Mouse (Mus musculus) ES-Bruce4 (cell line): Measurements from ENCODE around the gene Eif4g3. TPM values are rescaled to one million over a fixed set of nuclear protein-coding genes. Genes with fewer than 3 reads are reported as not detected.

Experiments used
- H3K27ac ChIP-seq: 2 replicates; pipeline ENCODE4 v1.5.1; 2012; ENCODE audit warnings: low read length, inconsistent platforms; ENCODE audit not compliant: insufficient read depth
- H3K27me3 ChIP-seq: 2 replicates; pipeline ENCODE4 v1.6.1; 2012; ENCODE audit warnings: mild to moderate bottlenecking, low read length, inconsistent platforms; ENCODE audit not compliant: control insufficient read depth, poor library complexity, insufficient read depth, severe bottlenecking
- H3K36me3 ChIP-seq: 2 replicates; pipeline ENCODE4 v1.6.1; 2012; ENCODE audit warnings: inconsistent platforms, mild to moderate bottlenecking, low read length, moderate library complexity; ENCODE audit not compliant: control insufficient read depth, poor library complexity, insufficient read depth, severe bottlenecking
- H3K4me1 ChIP-seq: one replicate; pipeline ENCODE4 v1.8.1; 2011; ENCODE audit warnings: low read length; ENCODE audit not compliant: control insufficient read depth, insufficient read depth
- H3K4me3 ChIP-seq: 2 replicates; pipeline ENCODE4 v1.5.1; 2011; ENCODE audit warnings: low read depth, mild to moderate bottlenecking, low read length
- H3K9ac ChIP-seq: 2 replicates; pipeline ENCODE4 v1.6.1; 2012; ENCODE audit warnings: low read depth, mild to moderate bottlenecking, inconsistent platforms; ENCODE audit not compliant: poor library complexity, severe bottlenecking
- H3K9me3 ChIP-seq: replicated peaks from 2 replicates; pipeline ENCODE4 v1.6.1; 2012; ENCODE audit warnings: mild to moderate bottlenecking, low read length, inconsistent platforms; ENCODE audit not compliant: control insufficient read depth, poor library complexity, insufficient read depth, severe bottlenecking
- CTCF ChIP-seq: IDR thresholded peaks from one replicate; pipeline ENCODE4 v1.8.1; 2011; ENCODE audit warnings: low read depth, low read length
- EP300 ChIP-seq: IDR thresholded peaks from 2 replicates; pipeline ENCODE4 v1.6.1; 2011; ENCODE audit warnings: low read depth, low read length; ENCODE audit not compliant: insufficient read depth
- POLR2A ChIP-seq: IDR thresholded peaks from one replicate; pipeline ENCODE4 v1.8.1; 2011; ENCODE audit warnings: low read length; ENCODE audit not compliant: insufficient read depth
- polyA plus RNA-seq: library from polyadenylated mRNA; stranded (reverse); fragments of >200 nt; gene quantifications from 2 replicates; pipeline ENCODE4 v1.2.4, GENCODE M21; 2011; ENCODE audit warnings: low read depth; ENCODE audit not compliant: missing spikeins, insufficient read depth, insufficient read length

Gene Eif4g3
- polyA plus RNA-seq, 1 experiment = 71.7 TPM

- no peak for TF ChIP-seq CTCF
- H3K36me3 ChIP-seq = no peaks in the 10 kb centered on the region
- no peaks in the 10 kb centered on the region for H3K27me3 ChIP-seq
- no peak overlapping the region for H3K4me3 ChIP-seq
- no peaks in the 10 kb centered on the region for H3K9me3 ChIP-seq
- H3K4me1 ChIP-seq = peaks cover 9% of the 10 kb centered on the region
- H3K27ac ChIP-seq = peak overlapping the region; percentile 17; the same call in 1 of the 2 replicates
- no peak overlapping the region for H3K9ac ChIP-seq
Observed at GRCm38 (mm10) chr4:138003909-138004610, 11.2 kb downstream of the Eif4g3 start.

GRCm38 (mm10) chr4:138005781-138006180 is 13.0 kb downstream of the Eif4g3 start:
- Histone ChIP-seq H3K9ac (no peak overlapping the region), H3K27me3 (no peaks in the 10 kb centered on the region), H3K36me3 (no peaks in the 10 kb centered on the region), H3K27ac (peak overlapping the region; percentile 77), H3K9me3 (no peaks in the 10 kb centered on the region), H3K4me3 (no peak overlapping the region), H3K4me1 (peaks cover 9% of the 10 kb centered on the region)
- no peak for TF ChIP-seq EP300
- no peak for TF ChIP-seq CTCF
- TF ChIP-seq POLR2A = no peak

GRCm38 (mm10) chr4:138006951-138007613 is 14.3 kb downstream of the Eif4g3 start:
- Histone ChIP-seq H3K36me3 (no peaks in the 10 kb centered on the region), H3K9ac (0 out of 2 replicates have a peak overlapping the region, but pooled peaks have one; percentile 7), H3K27me3 (no peaks in the 10 kb centered on the region), H3K4me3 (no peak overlapping the region), H3K27ac (peak overlapping the region; percentile 77), H3K4me1 (peaks cover 11% of the 10 kb centered on the region), H3K9me3 (no peaks in the 10 kb centered on the region)
- no peak for TF ChIP-seq CTCF
- TF ChIP-seq EP300 = peak; percentile 65; the same call in 1 of the 2 replicates
- no peak for TF ChIP-seq POLR2A

- TF ChIP-seq EP300 = no peak
- TF ChIP-seq POLR2A = no peak
- TF ChIP-seq CTCF = no peak
- Histone ChIP-seq H3K27ac (no peak overlapping the region), H3K4me3 (no peak overlapping the region), H3K9ac (no peak overlapping the region), H3K9me3 (no peaks in the 10 kb centered on the region), H3K36me3 (no peaks in the 10 kb centered on the region), H3K27me3 (no peaks in the 10 kb centered on the region), H3K4me1 (peaks cover 10% of the 10 kb centered on the region)
Observed at GRCm38 (mm10) chr4:138008646-138009045, 15.8 kb downstream of the Eif4g3 start.

GRCm38 (mm10) chr4:138009786-138010502 is 17.1 kb downstream of the Eif4g3 start:
- H3K27ac ChIP-seq = no peak overlapping the region
- H3K4me1 ChIP-seq = peaks cover 8% of the 10 kb centered on the region
- H3K9ac ChIP-seq = no peak overlapping the region
- H3K9me3 ChIP-seq = no peaks in the 10 kb centered on the region
- TF ChIP-seq POLR2A (no peak), EP300 (no peak), CTCF (no peak)
- H3K4me3 ChIP-seq = no peak overlapping the region
- no peaks in the 10 kb centered on the region for H3K27me3 ChIP-seq
- H3K36me3 ChIP-seq = no peaks in the 10 kb centered on the region
